Mouse (Mus musculus): ENCODE data around the gene Umps.

The Umps gene

GRCm38 (mm10) chr16:33966538-33967282, at the start of gene Umps:
Umps (minus strand) TSS chr16:33967038.
- peak; percentile 80 to 85 for DNase-seq (ENCODE audit: low spot score in 2 of 2)

GRCm38 (mm10) chr16:34011991-34012845, 45.4 kb upstream of the Umps start:
- DNase-seq (ENCODE audit: low spot score in 2 of 2): no peak

- no peak for DNase-seq (ENCODE audit: low spot score in 2 of 2)
These were observed 42.7 kb upstream of the Umps start for GRCm38 (mm10) chr16:34009567-34009966.

- no peak for DNase-seq (ENCODE audit: low spot score in 2 of 2)
These were observed 39.1 kb upstream of the Umps start for GRCm38 (mm10) chr16:34005986-34006385.

- DNase-seq (ENCODE audit: low spot score in 2 of 2): peak in 1 of 2 experiments; percentile 36
These were observed 37.3 kb upstream of the Umps start for GRCm38 (mm10) chr16:34004128-34004578.

- DNase-seq (ENCODE audit: low spot score in 2 of 2): no peak
These were observed 36.8 kb upstream of the Umps start for GRCm38 (mm10) chr16:34003566-34004127.

GRCm38 (mm10) chr16:34000715-34001114, 33.9 kb upstream of the Umps start:
- no peak for DNase-seq (ENCODE audit: low spot score in 2 of 2)

- DNase-seq (ENCODE audit: low spot score in 2 of 2): no peak
These were observed 32.5 kb upstream of the Umps start for GRCm38 (mm10) chr16:33999388-33999787.

GRCm38 (mm10) chr16:33998011-33998410, 31.2 kb upstream of the Umps start:
- no peak for DNase-seq (ENCODE audit: low spot score in 2 of 2)

GRCm38 (mm10) chr16:33996030-33996429, 29.2 kb upstream of the Umps start:
- DNase-seq (ENCODE audit: low spot score in 2 of 2): no peak

GRCm38 (mm10) chr16:33995496-33995895, 28.7 kb upstream of the Umps start:
- no peak for DNase-seq (ENCODE audit: low spot score in 2 of 2)

GRCm38 (mm10) chr16:33994321-33994720, 27.5 kb upstream of the Umps start:
- DNase-seq (ENCODE audit: low spot score in 2 of 2): no peak

- no peak for DNase-seq (ENCODE audit: low spot score in 2 of 2)
These were observed 23.9 kb upstream of the Umps start for GRCm38 (mm10) chr16:33990712-33991111.

GRCm38 (mm10) chr16:33989106-33989505, 22.3 kb upstream of the Umps start:
- DNase-seq (ENCODE audit: low spot score in 2 of 2): no peak

- DNase-seq (ENCODE audit: low spot score in 2 of 2): no peak
These were observed 21.6 kb upstream of the Umps start for GRCm38 (mm10) chr16:33988358-33989012.

- no peak for DNase-seq (ENCODE audit: low spot score in 2 of 2)
These were observed 20.2 kb upstream of the Umps start for GRCm38 (mm10) chr16:33986993-33987392.

- no peak for DNase-seq (ENCODE audit: low spot score in 2 of 2)
These were observed 18.5 kb upstream of the Umps start for GRCm38 (mm10) chr16:33985372-33985771.

GRCm38 (mm10) chr16:33983712-33984111, 16.9 kb upstream of the Umps start:
- no peak for DNase-seq (ENCODE audit: low spot score in 2 of 2)

GRCm38 (mm10) chr16:33979855-33980254, 13.0 kb upstream of the Umps start:
- DNase-seq (ENCODE audit: low spot score in 2 of 2): no peak

GRCm38 (mm10) chr16:33967283-33967640, 424 bp upstream of the Umps start:
- DNase-seq (ENCODE audit: low spot score in 2 of 2): no peak

GRCm38 (mm10) chr16:33965878-33966537, 830 bp downstream of the Umps start:
- no peak for DNase-seq (ENCODE audit: low spot score in 2 of 2)

Measured in urinary bladder, postnatal 4 days (tissue).